Mouse (Mus musculus): ENCODE results near the gene Gbe1. TPM values are rescaled to one million over a fixed set of nuclear protein-coding genes. Genes with fewer than 3 reads are reported as not detected.
A peak's percentile ranks its signal among the peaks of the same experiment; 100 is the strongest.

The Gbe1 gene
- polyA plus RNA-seq, 1 experiment, result 5.9 TPM

DNA sequence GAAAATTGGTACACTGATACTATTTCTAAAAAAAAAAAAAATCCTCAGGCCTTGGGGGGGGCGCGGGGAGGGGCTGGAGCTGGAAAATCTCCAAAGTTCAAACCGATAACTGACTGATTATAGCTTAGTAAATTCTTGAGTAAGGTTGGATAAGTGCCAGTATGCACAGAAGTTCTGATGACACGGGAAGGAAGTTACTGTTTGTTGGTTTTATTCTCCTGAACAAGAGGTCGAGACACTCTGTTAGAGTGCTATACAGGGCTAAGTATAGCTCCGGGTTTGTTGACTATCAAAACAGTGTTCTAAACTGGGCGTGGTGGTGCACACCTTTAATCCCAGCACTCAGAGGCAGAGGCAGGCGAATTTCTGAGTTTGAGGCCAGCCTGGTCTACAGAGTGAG is 36.3 kb downstream of the Gbe1 start:
- Histone ChIP-seq H3K4me2 (ENCODE audit: low read depth) (no peak overlapping the region), H3K27me3 (ENCODE audit: control insufficient read depth, insufficient read depth, insufficient read length) (no peaks in the 10 kb centered on the region), H3ac (ENCODE audit: control insufficient read depth, insufficient read length) (no peak overlapping the region), H3K79me2 (ENCODE audit: control insufficient read depth, insufficient read depth) (no peaks in the 10 kb centered on the region), H3K4me3 (no peak overlapping the region), H3K36me3 (ENCODE audit: control insufficient read depth, insufficient read depth) (no peaks in the 10 kb centered on the region)
- TF ChIP-seq REST (IDR thresholded peaks at IDR 0.05; ENCODE audit: insufficient read depth, insufficient read length) (no peak), USF1 (IDR thresholded peaks at IDR 0.05; ENCODE audit: low read depth) (no peak), POLR2AphosphoS2 (IDR thresholded peaks at IDR 0.05; ENCODE audit: insufficient read length, low read depth) (no peak), TCF3 (IDR thresholded peaks at IDR 0.05; ENCODE audit: insufficient read length, low read depth) (no peak), MYOD1 (IDR thresholded peaks at IDR 0.05; ENCODE audit: control insufficient read depth in 1 of 3, insufficient read length in 2 of 3, low read depth in 2 of 3) (no peak), CEBPB (IDR thresholded peaks at IDR 0.05; ENCODE audit: insufficient read depth, poor library complexity, severe bottlenecking) (no peak), SRF (IDR thresholded peaks at IDR 0.05; ENCODE audit: control insufficient read depth, insufficient read length, low read depth) (no peak), POLR2A (IDR thresholded peaks at IDR 0.05; ENCODE audit: insufficient read length, low read depth) (no peak), MAX (IDR thresholded peaks at IDR 0.05; ENCODE audit: low read depth) (no peak), TCF12 (IDR thresholded peaks at IDR 0.05; ENCODE audit: insufficient read depth, poor library complexity, severe bottlenecking) (no peak), E2F4 (IDR thresholded peaks at IDR 0.05; ENCODE audit: insufficient read depth) (no peak), MYOG (IDR thresholded peaks at IDR 0.05; ENCODE audit: control insufficient read depth in 1 of 3, insufficient read depth in 1 of 3, insufficient read length in 2 of 3, low read depth in 2 of 3) (no peak)

DNA sequence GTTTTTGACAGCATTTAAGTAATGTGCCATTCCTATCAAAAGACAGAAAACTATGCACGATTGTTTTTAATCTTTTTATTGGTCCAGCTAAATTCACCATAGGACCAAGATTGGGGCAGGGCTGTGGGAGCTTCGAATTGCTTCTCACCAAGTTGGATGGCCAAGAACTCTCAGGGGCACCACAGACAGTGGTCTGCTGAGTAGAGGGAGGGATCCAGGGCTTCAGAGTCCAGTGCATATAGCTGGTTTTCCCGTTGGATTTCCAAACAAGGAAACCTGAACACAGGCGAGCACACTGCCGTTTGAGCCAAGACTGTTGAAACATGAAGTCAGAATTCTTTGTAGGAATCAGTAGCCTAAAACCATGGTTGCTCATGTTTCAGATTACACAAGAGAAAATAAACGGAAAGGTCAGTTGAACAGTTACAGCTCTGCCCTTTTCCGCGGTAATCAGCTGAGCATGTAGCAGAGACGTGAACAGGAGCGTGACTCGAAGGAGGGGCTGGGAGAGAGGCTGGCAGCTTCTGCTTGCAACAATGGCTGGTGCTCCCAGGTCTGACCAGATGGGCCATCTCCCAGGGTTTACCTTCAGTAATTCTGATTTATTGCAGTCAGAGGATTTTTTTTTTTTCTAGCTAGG is 38.0 kb downstream of the Gbe1 start:
- Histone ChIP-seq H3ac (ENCODE audit: control insufficient read depth, insufficient read length) (no peak overlapping the region), H3K27me3 (ENCODE audit: control insufficient read depth, insufficient read depth, insufficient read length) (no peaks in the 10 kb centered on the region), H3K4me2 (ENCODE audit: low read depth) (peak overlapping the region; percentile 55), H3K79me2 (ENCODE audit: control insufficient read depth, insufficient read depth) (no peaks in the 10 kb centered on the region), H3K36me3 (ENCODE audit: control insufficient read depth, insufficient read depth) (no peaks in the 10 kb centered on the region), H3K4me3 (no peak overlapping the region)
- TF ChIP-seq MYOG (IDR thresholded peaks at IDR 0.05; ENCODE audit: control insufficient read depth in 1 of 3, insufficient read depth in 1 of 3, insufficient read length in 2 of 3, low read depth in 2 of 3) (no peak), TCF12 (IDR thresholded peaks at IDR 0.05; ENCODE audit: insufficient read depth, poor library complexity, severe bottlenecking) (no peak)

DNA sequence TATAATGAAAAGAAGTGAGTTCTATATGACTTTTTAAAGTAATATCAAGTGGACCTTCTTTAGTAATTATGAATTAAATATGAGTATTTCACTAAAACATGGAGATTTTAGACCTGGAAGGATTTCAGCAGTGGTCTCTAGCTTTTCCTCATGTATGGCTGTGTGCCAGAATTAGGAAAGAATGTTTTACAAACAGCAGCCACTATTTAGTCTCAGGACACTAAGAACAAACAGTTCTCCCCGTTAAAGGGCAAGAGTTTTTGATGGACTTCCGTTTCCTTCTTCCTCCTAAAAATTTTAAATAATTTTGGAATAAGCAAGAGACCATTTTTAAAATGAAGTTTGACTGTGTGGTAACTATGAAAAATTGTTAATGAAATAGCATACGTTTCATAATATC is 38.8 kb downstream of the Gbe1 start:
- TF ChIP-seq POLR2A (IDR thresholded peaks at IDR 0.05; ENCODE audit: insufficient read length, low read depth) (no peak), E2F4 (IDR thresholded peaks at IDR 0.05; ENCODE audit: insufficient read depth) (no peak), POLR2AphosphoS2 (IDR thresholded peaks at IDR 0.05; ENCODE audit: insufficient read length, low read depth) (no peak), MYOG (IDR thresholded peaks at IDR 0.05; ENCODE audit: control insufficient read depth in 1 of 3, insufficient read depth in 1 of 3, insufficient read length in 2 of 3, low read depth in 2 of 3) (no peak), TCF3 (IDR thresholded peaks at IDR 0.05; ENCODE audit: insufficient read length, low read depth) (no peak), CEBPB (IDR thresholded peaks at IDR 0.05; ENCODE audit: insufficient read depth, poor library complexity, severe bottlenecking) (no peak), USF1 (IDR thresholded peaks at IDR 0.05; ENCODE audit: low read depth) (no peak), MYOD1 (IDR thresholded peaks at IDR 0.05; ENCODE audit: control insufficient read depth in 1 of 3, insufficient read length in 2 of 3, low read depth in 2 of 3) (no peak), REST (IDR thresholded peaks at IDR 0.05; ENCODE audit: insufficient read depth, insufficient read length) (no peak), MAX (IDR thresholded peaks at IDR 0.05; ENCODE audit: low read depth) (no peak), TCF12 (IDR thresholded peaks at IDR 0.05; ENCODE audit: insufficient read depth, poor library complexity, severe bottlenecking) (no peak), SRF (IDR thresholded peaks at IDR 0.05; ENCODE audit: control insufficient read depth, insufficient read length, low read depth) (no peak)
- no peak overlapping the region for H3K4me3 ChIP-seq
- H3K36me3 ChIP-seq (ENCODE audit: control insufficient read depth, insufficient read depth), result no peaks in the 10 kb centered on the region
- H3K4me2 ChIP-seq (ENCODE audit: low read depth), result no peak overlapping the region
- H3K27me3 ChIP-seq (ENCODE audit: control insufficient read depth, insufficient read depth, insufficient read length), result no peaks in the 10 kb centered on the region
- H3ac ChIP-seq (ENCODE audit: control insufficient read depth, insufficient read length), result no peak overlapping the region
- no peaks in the 10 kb centered on the region for H3K79me2 ChIP-seq (ENCODE audit: control insufficient read depth, insufficient read depth)

DNA sequence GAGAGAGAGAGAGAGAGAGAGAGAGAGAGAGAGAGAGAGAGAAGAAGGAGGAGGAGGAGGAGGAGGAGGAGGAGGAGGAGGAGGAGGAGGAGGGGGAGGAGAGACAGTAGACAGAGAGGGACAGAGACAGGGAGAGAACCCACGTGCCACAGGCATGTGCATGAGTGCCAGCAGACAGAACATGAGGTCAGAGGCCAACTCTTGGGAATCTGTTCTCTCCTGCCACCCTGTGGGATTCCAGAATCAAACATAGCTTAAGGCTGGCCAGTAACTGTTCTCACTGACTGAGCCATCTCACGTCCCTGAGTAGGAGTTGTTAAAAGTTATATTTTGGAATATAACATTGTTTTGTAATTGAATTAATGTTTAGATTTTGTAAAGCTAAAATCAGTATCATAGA is 39.3 kb downstream of the Gbe1 start:
- no peaks in the 10 kb centered on the region for H3K79me2 ChIP-seq (ENCODE audit: control insufficient read depth, insufficient read depth)
- no peak overlapping the region for H3K4me2 ChIP-seq (ENCODE audit: low read depth)
- TF ChIP-seq POLR2AphosphoS2 (IDR thresholded peaks at IDR 0.05; ENCODE audit: insufficient read length, low read depth) (no peak), USF1 (IDR thresholded peaks at IDR 0.05; ENCODE audit: low read depth) (peak; percentile 57), POLR2A (IDR thresholded peaks at IDR 0.05; ENCODE audit: insufficient read length, low read depth) (no peak), MYOD1 (IDR thresholded peaks at IDR 0.05; ENCODE audit: control insufficient read depth in 1 of 3, insufficient read length in 2 of 3, low read depth in 2 of 3) (no peak), SRF (IDR thresholded peaks at IDR 0.05; ENCODE audit: control insufficient read depth, insufficient read length, low read depth) (no peak), TCF12 (IDR thresholded peaks at IDR 0.05; ENCODE audit: insufficient read depth, poor library complexity, severe bottlenecking) (no peak), MAX (IDR thresholded peaks at IDR 0.05; ENCODE audit: low read depth) (peak; percentile 28), CEBPB (IDR thresholded peaks at IDR 0.05; ENCODE audit: insufficient read depth, poor library complexity, severe bottlenecking) (no peak), E2F4 (IDR thresholded peaks at IDR 0.05; ENCODE audit: insufficient read depth) (no peak), TCF3 (IDR thresholded peaks at IDR 0.05; ENCODE audit: insufficient read length, low read depth) (no peak), MYOG (IDR thresholded peaks at IDR 0.05; ENCODE audit: control insufficient read depth in 1 of 3, insufficient read depth in 1 of 3, insufficient read length in 2 of 3, low read depth in 2 of 3) (peak in 1 of 3 experiments; percentile 6)
- H3K27me3 ChIP-seq (ENCODE audit: control insufficient read depth, insufficient read depth, insufficient read length), result no peaks in the 10 kb centered on the region
- H3K4me3 ChIP-seq, result no peak overlapping the region
- no peak overlapping the region for H3ac ChIP-seq (ENCODE audit: control insufficient read depth, insufficient read length)
- no peaks in the 10 kb centered on the region for H3K36me3 ChIP-seq (ENCODE audit: control insufficient read depth, insufficient read depth)

DNA sequence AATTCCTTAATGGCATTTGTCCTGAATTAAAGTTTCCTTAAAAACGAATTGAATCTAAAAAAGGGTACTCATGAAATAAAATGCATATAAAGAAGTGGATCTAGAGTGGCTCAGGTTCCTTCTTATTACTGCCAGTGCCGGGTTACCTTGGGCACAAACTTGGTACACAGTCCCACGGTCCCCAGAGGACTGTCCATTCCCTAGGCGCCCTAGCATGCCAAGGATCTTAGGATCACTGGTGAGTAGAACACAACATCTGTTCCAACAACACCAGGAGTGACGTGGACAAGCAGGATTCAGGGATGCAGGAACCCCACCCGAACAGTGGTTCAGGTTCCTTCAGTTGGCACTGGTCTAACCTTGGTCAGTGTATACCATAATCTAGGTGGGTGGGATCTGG is 44.6 kb downstream of the Gbe1 start:
- no peak overlapping the region for H3K4me3 ChIP-seq
- TF ChIP-seq POLR2A (IDR thresholded peaks at IDR 0.05; ENCODE audit: insufficient read length, low read depth), result no peak
- no peak for TF ChIP-seq SRF (IDR thresholded peaks at IDR 0.05; ENCODE audit: control insufficient read depth, insufficient read length, low read depth)
- no peak for TF ChIP-seq POLR2AphosphoS2 (IDR thresholded peaks at IDR 0.05; ENCODE audit: insufficient read length, low read depth)
- no peak for TF ChIP-seq REST (IDR thresholded peaks at IDR 0.05; ENCODE audit: insufficient read depth, insufficient read length)
- no peak for TF ChIP-seq TCF3 (IDR thresholded peaks at IDR 0.05; ENCODE audit: insufficient read length, low read depth)
- TF ChIP-seq MAX (IDR thresholded peaks at IDR 0.05; ENCODE audit: low read depth), result no peak
- no peaks in the 10 kb centered on the region for H3K79me2 ChIP-seq (ENCODE audit: control insufficient read depth, insufficient read depth)
- H3ac ChIP-seq (ENCODE audit: control insufficient read depth, insufficient read length), result no peak overlapping the region
- H3K4me2 ChIP-seq (ENCODE audit: low read depth), result no peak overlapping the region
- no peaks in the 10 kb centered on the region for H3K27me3 ChIP-seq (ENCODE audit: control insufficient read depth, insufficient read depth, insufficient read length)
- H3K36me3 ChIP-seq (ENCODE audit: control insufficient read depth, insufficient read depth), result no peaks in the 10 kb centered on the region

Data from myocyte (in vitro differentiated cells).